Mouse (Mus musculus): ENCODE results near the gene Pde3a. TPM values are rescaled to one million over a fixed set of nuclear protein-coding genes. Genes with fewer than 3 reads are reported as not detected.

Gene Pde3a
- polyA plus RNA-seq, 1 experiment from 2014 or later, result 1.3 TPM

DNA sequence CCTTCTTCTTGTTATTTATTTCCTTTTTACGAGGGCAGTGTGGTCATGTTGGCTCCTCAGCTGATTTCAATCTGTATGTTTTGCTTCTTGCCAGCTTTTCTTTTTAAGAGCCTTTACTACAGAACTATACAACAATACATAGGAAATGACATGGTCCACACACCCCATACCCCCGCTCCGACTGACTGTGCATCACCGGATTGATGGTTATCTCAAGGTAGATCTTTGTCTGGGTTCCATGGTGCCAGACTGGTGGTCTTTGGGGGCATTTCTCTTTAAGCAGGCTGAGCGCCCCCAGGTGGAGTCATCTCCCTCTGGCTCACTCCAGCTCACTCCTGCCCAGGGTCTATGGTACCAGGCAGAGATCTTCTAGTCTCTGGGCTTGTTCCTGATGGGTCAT, 206.3 kb downstream of the Pde3a start:
- Histone ChIP-seq H3K9ac (ENCODE audit: low read depth, low read length) (no peak overlapping the region), H3K4me3 (ENCODE audit: low read depth, low read length) (no peak overlapping the region), H3K9me3 (replicated peaks; ENCODE audit: control insufficient read depth, low read length) (no peaks in the 10 kb centered on the region), H3K27me3 (ENCODE audit: control insufficient read depth, insufficient read depth, low read depth, low read length) (no peaks in the 10 kb centered on the region), H3K36me3 (ENCODE audit: control insufficient read depth, insufficient read depth) (no peaks in the 10 kb centered on the region), H3K4me2 (ENCODE audit: low read depth, low read length) (no peak overlapping the region), H3K27ac (ENCODE audit: low read length) (no peak overlapping the region), H3K4me1 (ENCODE audit: control insufficient read depth, low read depth, low read length) (no peaks in the 10 kb centered on the region)
- ATAC-seq (ENCODE audit: low read depth), result no peak
- WGBS (ENCODE audit: insufficient replicate concordance), result 37% methylated on average over 5 of the region's 5 CpGs

DNA sequence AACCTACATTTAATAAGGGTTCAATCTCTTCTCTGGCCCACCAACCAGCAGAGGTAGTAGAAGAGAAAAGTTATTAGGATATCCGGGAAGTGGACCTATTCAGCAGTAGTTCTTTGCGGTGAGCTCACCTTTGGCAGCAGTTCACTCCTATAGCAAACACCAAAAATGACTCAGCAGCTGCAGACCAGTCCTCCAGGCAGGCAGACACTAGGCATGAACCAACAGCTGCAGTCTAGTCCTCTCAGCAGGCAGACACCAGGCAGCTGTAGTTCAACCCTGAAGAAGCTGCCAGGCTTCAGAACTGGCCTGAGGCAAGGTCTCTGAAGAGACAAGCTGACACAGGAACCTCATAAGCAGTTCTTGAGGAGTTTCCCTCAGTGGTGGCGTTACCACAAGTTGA, 207.5 kb downstream of the Pde3a start:
- 64% methylated on average over 3 of the region's 3 CpGs for WGBS (ENCODE audit: insufficient replicate concordance)
- no peaks in the 10 kb centered on the region for H3K36me3 ChIP-seq (ENCODE audit: control insufficient read depth, insufficient read depth)
- no peak overlapping the region for H3K4me3 ChIP-seq (ENCODE audit: low read depth, low read length)
- ATAC-seq (ENCODE audit: low read depth), result no peak
- no peak overlapping the region for H3K9ac ChIP-seq (ENCODE audit: low read depth, low read length)
- no peaks in the 10 kb centered on the region for H3K4me1 ChIP-seq (ENCODE audit: control insufficient read depth, low read depth, low read length)
- H3K27ac ChIP-seq (ENCODE audit: low read length), result no peak overlapping the region
- H3K4me2 ChIP-seq (ENCODE audit: low read depth, low read length), result no peak overlapping the region
- H3K27me3 ChIP-seq (ENCODE audit: control insufficient read depth, insufficient read depth, low read depth, low read length), result no peaks in the 10 kb centered on the region
- H3K9me3 ChIP-seq (replicated peaks; ENCODE audit: control insufficient read depth, low read length), result no peaks in the 10 kb centered on the region

DNA sequence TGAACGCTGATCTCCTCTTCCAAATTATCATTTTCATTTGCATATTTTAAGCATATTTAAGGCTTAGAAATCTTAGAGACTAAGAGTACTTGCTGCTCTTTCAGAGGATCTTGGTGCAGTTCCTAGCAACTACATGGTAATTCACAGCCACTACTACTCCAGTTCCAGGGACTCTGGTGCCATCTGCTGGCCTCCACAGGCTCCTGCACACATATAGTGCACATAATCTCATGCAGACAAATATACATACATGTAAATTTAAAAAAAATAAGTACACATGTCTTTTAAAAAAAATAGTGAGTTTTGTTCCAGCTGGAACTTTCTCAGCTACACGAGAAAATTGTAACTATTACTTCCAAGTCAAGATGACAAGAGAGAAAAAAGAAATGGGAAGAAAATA, 221.2 kb downstream of the Pde3a start:
- Histone ChIP-seq H3K4me2 (ENCODE audit: low read depth, low read length) (no peak overlapping the region), H3K9me3 (replicated peaks; ENCODE audit: control insufficient read depth, low read length) (no peaks in the 10 kb centered on the region; the same call in 1 of the 2 replicates), H3K27ac (ENCODE audit: low read length) (no peak overlapping the region), H3K27me3 (ENCODE audit: control insufficient read depth, insufficient read depth, low read depth, low read length) (no peaks in the 10 kb centered on the region), H3K4me3 (ENCODE audit: low read depth, low read length) (no peak overlapping the region), H3K9ac (ENCODE audit: low read depth, low read length) (no peak overlapping the region), H3K36me3 (ENCODE audit: control insufficient read depth, insufficient read depth) (no peaks in the 10 kb centered on the region), H3K4me1 (ENCODE audit: control insufficient read depth, low read depth, low read length) (no peaks in the 10 kb centered on the region)
- no peak for ATAC-seq (ENCODE audit: low read depth)
- 61% methylated on average over 2 of the region's 2 CpGs for WGBS (ENCODE audit: insufficient replicate concordance)

GRCm38 (mm10) chr6:141474223-141474622, 225.2 kb downstream of the Pde3a start:
- WGBS (ENCODE audit: insufficient replicate concordance), result 53% methylated on average over 2 of the region's 2 CpGs
- ATAC-seq (ENCODE audit: low read depth), result no peak

GRCm38 (mm10) chr6:141474696-141475095, 225.6 kb downstream of the Pde3a start:
- H3K9ac ChIP-seq (ENCODE audit: low read depth, low read length), result no peak overlapping the region
- no peak overlapping the region for H3K4me3 ChIP-seq (ENCODE audit: low read depth, low read length)
- no peaks in the 10 kb centered on the region for H3K9me3 ChIP-seq (replicated peaks; ENCODE audit: control insufficient read depth, low read length)
- H3K27me3 ChIP-seq (ENCODE audit: control insufficient read depth, insufficient read depth, low read depth, low read length), result no peaks in the 10 kb centered on the region
- no peak for ATAC-seq (ENCODE audit: low read depth)
- 23% methylated on average over 3 of the region's 3 CpGs for WGBS (ENCODE audit: insufficient replicate concordance)
- H3K4me2 ChIP-seq (ENCODE audit: low read depth, low read length), result no peak overlapping the region
- no peaks in the 10 kb centered on the region for H3K36me3 ChIP-seq (ENCODE audit: control insufficient read depth, insufficient read depth)
- H3K4me1 ChIP-seq (ENCODE audit: control insufficient read depth, low read depth, low read length), result no peaks in the 10 kb centered on the region
- no peak overlapping the region for H3K27ac ChIP-seq (ENCODE audit: low read length)

More at GRCm38 (mm10) chr6:141474223-141474622, 225.2 kb downstream of the Pde3a start:
- Histone ChIP-seq H3K36me3 (ENCODE audit: control insufficient read depth, insufficient read depth) (no peaks in the 10 kb centered on the region), H3K9ac (ENCODE audit: low read depth, low read length) (no peak overlapping the region), H3K27ac (ENCODE audit: low read length) (no peak overlapping the region), H3K9me3 (replicated peaks; ENCODE audit: control insufficient read depth, low read length) (no peaks in the 10 kb centered on the region), H3K27me3 (ENCODE audit: control insufficient read depth, insufficient read depth, low read depth, low read length) (no peaks in the 10 kb centered on the region), H3K4me3 (ENCODE audit: low read depth, low read length) (no peak overlapping the region), H3K4me1 (ENCODE audit: control insufficient read depth, low read depth, low read length) (no peaks in the 10 kb centered on the region), H3K4me2 (ENCODE audit: low read depth, low read length) (no peak overlapping the region)

DNA sequence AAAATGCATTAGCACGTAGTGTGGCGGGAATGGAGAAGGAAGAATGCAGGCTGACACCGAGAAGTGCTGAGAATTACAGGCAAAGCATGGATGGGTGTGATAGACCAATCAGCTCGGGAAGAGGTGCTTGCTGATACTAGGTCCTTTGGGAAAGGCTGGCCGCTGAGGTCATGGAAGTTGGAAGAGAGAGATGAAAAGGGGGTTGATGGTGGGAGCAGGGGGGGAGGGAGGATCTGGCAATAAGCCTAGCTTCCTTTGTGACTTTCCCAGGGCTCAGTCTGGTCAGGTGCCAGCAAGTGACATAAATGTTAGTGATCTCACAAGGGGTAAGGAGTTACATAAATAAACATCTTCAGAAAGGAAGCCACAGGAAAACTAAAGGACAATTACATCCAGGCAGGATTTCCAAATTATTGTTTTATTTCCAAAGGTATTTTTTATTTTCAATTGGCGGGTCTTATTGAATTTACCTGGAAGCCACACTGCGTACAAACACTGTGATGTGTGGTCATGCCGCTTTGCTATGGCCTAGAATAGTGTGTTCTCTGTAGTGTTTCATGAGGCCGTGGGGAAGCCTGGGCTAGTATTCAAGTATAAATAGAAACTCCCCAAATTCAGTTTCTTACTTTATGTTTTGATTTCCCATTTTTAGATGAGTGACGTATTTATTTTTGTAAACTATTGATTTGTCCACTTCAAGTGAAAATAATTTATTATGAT, 236.4 kb downstream of the Pde3a start:
- H3K4me3 ChIP-seq (ENCODE audit: low read depth, low read length), result no peak overlapping the region
- no peak overlapping the region for H3K9ac ChIP-seq (ENCODE audit: low read depth, low read length)
- H3K36me3 ChIP-seq (ENCODE audit: control insufficient read depth, insufficient read depth), result no peaks in the 10 kb centered on the region
- no peak overlapping the region for H3K4me2 ChIP-seq (ENCODE audit: low read depth, low read length)
- H3K4me1 ChIP-seq (ENCODE audit: control insufficient read depth, low read depth, low read length), result no peaks in the 10 kb centered on the region
- WGBS (ENCODE audit: insufficient replicate concordance), result 57% methylated on average over 10 of the region's 10 CpGs
- H3K9me3 ChIP-seq (replicated peaks; ENCODE audit: control insufficient read depth, low read length), result no peaks in the 10 kb centered on the region
- no peak for ATAC-seq (ENCODE audit: low read depth)
- no peaks in the 10 kb centered on the region for H3K27me3 ChIP-seq (ENCODE audit: control insufficient read depth, insufficient read depth, low read depth, low read length)
- no peak overlapping the region for H3K27ac ChIP-seq (ENCODE audit: low read length)

DNA sequence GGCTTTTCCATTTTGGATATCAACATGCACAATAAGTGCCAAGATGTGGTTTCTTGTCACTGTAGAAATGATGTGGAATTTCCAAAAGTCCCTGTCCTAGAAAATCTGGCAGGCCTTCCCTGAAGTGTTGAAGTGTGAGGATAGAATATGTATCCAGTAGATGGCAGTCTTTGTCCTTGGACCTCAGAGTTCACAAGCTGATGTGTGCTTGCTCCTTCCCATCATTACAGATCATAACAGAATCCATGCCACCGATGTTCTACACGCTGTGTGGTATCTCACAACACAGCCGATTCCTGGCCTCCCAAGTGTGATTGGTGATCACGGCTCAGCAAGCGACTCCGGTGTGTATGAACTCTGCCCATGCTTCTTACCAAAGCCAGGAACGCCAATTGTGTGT, 238.2 kb downstream of the Pde3a start:
- Histone ChIP-seq H3K36me3 (ENCODE audit: control insufficient read depth, insufficient read depth) (no peaks in the 10 kb centered on the region), H3K4me2 (ENCODE audit: low read depth, low read length) (no peak overlapping the region), H3K27me3 (ENCODE audit: control insufficient read depth, insufficient read depth, low read depth, low read length) (no peaks in the 10 kb centered on the region), H3K27ac (ENCODE audit: low read length) (no peak overlapping the region), H3K9me3 (replicated peaks; ENCODE audit: control insufficient read depth, low read length) (no peaks in the 10 kb centered on the region), H3K4me3 (ENCODE audit: low read depth, low read length) (no peak overlapping the region), H3K4me1 (ENCODE audit: control insufficient read depth, low read depth, low read length) (no peaks in the 10 kb centered on the region), H3K9ac (ENCODE audit: low read depth, low read length) (no peak overlapping the region)
- 58% methylated on average over 7 of the region's 7 CpGs for WGBS (ENCODE audit: insufficient replicate concordance)
- no peak for ATAC-seq (ENCODE audit: low read depth)

DNA sequence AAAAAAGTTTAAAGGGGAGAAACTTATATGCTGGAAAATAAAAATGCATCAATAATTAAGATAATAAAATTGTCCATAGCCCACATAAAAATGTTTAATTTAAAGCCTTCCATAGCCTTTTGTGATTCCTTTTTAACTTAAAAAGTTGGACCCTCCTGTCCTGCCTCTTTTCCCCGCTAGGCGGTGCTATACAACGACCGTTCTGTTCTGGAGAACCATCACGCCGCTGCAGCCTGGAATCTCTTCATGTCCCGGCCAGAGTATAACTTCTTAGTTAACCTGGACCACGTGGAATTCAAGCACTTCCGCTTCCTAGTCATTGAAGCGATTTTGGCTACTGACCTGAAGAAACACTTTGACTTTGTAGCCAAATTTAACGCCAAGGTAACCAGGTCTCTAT, 239.6 kb downstream of the Pde3a start:
- WGBS (ENCODE audit: insufficient replicate concordance), result 15% methylated on average over 11 of the region's 11 CpGs
- no peak overlapping the region for H3K9ac ChIP-seq (ENCODE audit: low read depth, low read length)
- H3K4me2 ChIP-seq (ENCODE audit: low read depth, low read length), result no peak overlapping the region
- no peaks in the 10 kb centered on the region for H3K9me3 ChIP-seq (replicated peaks; ENCODE audit: control insufficient read depth, low read length)
- no peak for ATAC-seq (ENCODE audit: low read depth)
- no peak overlapping the region for H3K27ac ChIP-seq (ENCODE audit: low read length)
- no peak overlapping the region for H3K4me3 ChIP-seq (ENCODE audit: low read depth, low read length)
- no peaks in the 10 kb centered on the region for H3K36me3 ChIP-seq (ENCODE audit: control insufficient read depth, insufficient read depth)
- H3K4me1 ChIP-seq (ENCODE audit: control insufficient read depth, low read depth, low read length), result no peaks in the 10 kb centered on the region
- no peaks in the 10 kb centered on the region for H3K27me3 ChIP-seq (ENCODE audit: control insufficient read depth, insufficient read depth, low read depth, low read length)

DNA sequence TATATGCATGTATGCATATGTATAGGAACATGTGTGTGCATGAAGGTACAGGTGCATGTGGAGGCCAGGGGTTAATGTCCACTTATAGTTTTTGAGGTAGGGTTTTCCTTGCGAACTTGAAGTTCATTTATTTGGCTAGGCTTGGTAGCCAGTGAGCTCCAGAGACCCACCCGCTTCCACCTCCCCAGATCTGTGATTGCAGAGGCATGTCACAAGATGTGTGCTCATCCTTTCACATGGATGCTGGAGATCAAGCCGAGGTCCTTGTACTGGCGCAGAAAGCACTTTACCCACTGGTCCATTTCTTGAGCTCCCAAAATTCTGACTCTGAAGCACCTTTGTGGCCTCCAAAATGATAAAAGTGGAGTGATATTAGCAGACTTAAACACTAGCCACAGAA, 245.8 kb downstream of the Pde3a start:
- WGBS (ENCODE audit: insufficient replicate concordance), result 65% methylated on average over 4 of the region's 4 CpGs
- Histone ChIP-seq H3K4me2 (ENCODE audit: low read depth, low read length) (no peak overlapping the region), H3K9ac (ENCODE audit: low read depth, low read length) (no peak overlapping the region), H3K36me3 (ENCODE audit: control insufficient read depth, insufficient read depth) (no peaks in the 10 kb centered on the region), H3K9me3 (replicated peaks; ENCODE audit: control insufficient read depth, low read length) (no peaks in the 10 kb centered on the region), H3K4me3 (ENCODE audit: low read depth, low read length) (no peak overlapping the region), H3K27me3 (ENCODE audit: control insufficient read depth, insufficient read depth, low read depth, low read length) (no peaks in the 10 kb centered on the region), H3K27ac (ENCODE audit: low read length) (no peak overlapping the region), H3K4me1 (ENCODE audit: control insufficient read depth, low read depth, low read length) (no peaks in the 10 kb centered on the region)
- ATAC-seq (ENCODE audit: low read depth), result no peak

Data from liver, embryonic 16.5 days (tissue).